In the genomic region with DNA sequence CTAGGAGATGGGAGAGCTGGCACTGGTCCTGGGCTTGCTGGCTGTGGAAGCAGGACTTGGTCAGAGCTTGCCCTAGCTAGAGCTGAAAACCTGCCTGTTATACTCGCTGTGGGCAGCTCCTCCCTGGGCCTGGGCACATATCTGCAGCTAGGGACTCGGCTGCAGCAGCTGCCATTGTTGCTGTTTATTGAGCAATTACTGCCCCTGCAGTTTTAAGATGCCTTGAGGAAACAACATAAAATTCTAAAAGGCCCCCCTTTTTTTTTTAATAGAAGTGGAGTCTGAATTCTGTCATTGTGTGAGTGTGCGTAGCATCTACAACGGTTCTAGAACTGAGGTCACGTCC, we compare ENCODE assay signal across 14 mouse cellular contexts. TPM values are rescaled to one million over a fixed set of nuclear protein-coding genes. Genes with fewer than 3 reads are reported as not detected.
"Had no signal": no experiment of that assay in that cellular context is flagged by ENCODE, and none has a peak within 500 bp of the region (broad histone marks: within the 10 kb centered on the region; RNA-seq: fewer than 3 reads in every experiment).

No protein-coding gene starts in this region.

- H3K9me3 ChIP-seq: midbrain, embryonic 10.5 days; midbrain, embryonic 12.5 days; neural tube, embryonic 12.5 days had no signal

- DNase-seq: lung, adult 18-20 months; lung, embryonic 14.5 days; lung, postnatal 10 days; lung, postnatal 4 days; midbrain, embryonic 14.5 days; right cerebral cortex, postnatal 14 days; thymus, adult 18-20 months; thymus, postnatal 14 days; thymus, postnatal 36 days had no signal

- H3K36me3 ChIP-seq: midbrain, embryonic 12.5 days; neural tube, embryonic 12.5 days had no signal

- H3K4me3 ChIP-seq: midbrain, embryonic 10.5 days; midbrain, embryonic 12.5 days; neural tube, embryonic 12.5 days had no signal

- ATAC-seq: midbrain, embryonic 16.5 days had no signal

RNA-seq across cellular contexts. Expression of gene Csrp3, which starts 36.4 kb away (rescaled TPM):
- total RNA-seq: neutrophil, adult 5-6 weeks had no signal
- polyA plus RNA-seq: midbrain, embryonic 16.5 days had no signal
